Mouse (Mus musculus) heart, embryonic 10.5 days (tissue): ENCODE results near the gene Zswim2. TPM values are rescaled to one million over a fixed set of nuclear protein-coding genes. Genes with fewer than 3 reads are reported as not detected.

Experiments
- DNase-seq: peaks from one replicate; pipeline ENCODE4 v3.0.0-alpha.2; 2017; ENCODE audit warnings: low spot score
- H3K27ac ChIP-seq: fragments of 300-500 bp; sonication (generic); 2 replicates; pipeline ENCODE4 v1.5.1; 2016; ENCODE audit warnings: mild to moderate bottlenecking
- H3K27me3 ChIP-seq: fragments of 300-500 bp; sonication (generic); 2 replicates; pipeline ENCODE4 v1.6.1; 2016; ENCODE audit warnings: mild to moderate bottlenecking; ENCODE audit not compliant: poor library complexity, insufficient read depth, severe bottlenecking
- H3K36me3 ChIP-seq: fragments of 300-500 bp; sonication (generic); 2 replicates; pipeline ENCODE4 v1.6.1; 2016; ENCODE audit warnings: mild to moderate bottlenecking, moderate library complexity
- H3K4me1 ChIP-seq: fragments of 300-500 bp; sonication (generic); 2 replicates; pipeline ENCODE4 v1.6.1; 2016; ENCODE audit warnings: mild to moderate bottlenecking
- H3K4me3 ChIP-seq: fragments of 300-500 bp; sonication (generic); 2 replicates; pipeline ENCODE4 v1.5.1; 2016; ENCODE audit warnings: mild to moderate bottlenecking, moderate library complexity
- H3K9me3 ChIP-seq: fragments of 300-500 bp; sonication (generic); 2 replicates; pipeline ENCODE4 v1.6.1; 2016; ENCODE audit warnings: mild to moderate bottlenecking, moderate library complexity
- WGBS: fragments of 180-500 bp; shearing (Covaris S2); methylation state at CpG from one replicate; pipeline ENCODE4 v1.1.7; 2016; 5-methylcytosine and 5-hydroxymethylcytosine counted together
- polyA plus RNA-seq: library from polyadenylated mRNA; unstranded; fragments of >200 nt; fragmentation: Nextera tagmentation; extraction: Ambion mirVana; gene quantifications from 2 replicates; pipeline ENCODE4 v1.2.1, GENCODE M21; 2016

The Zswim2 gene
- polyA plus RNA-seq, 1 experiment from 2014 or later = not detected

DNA sequence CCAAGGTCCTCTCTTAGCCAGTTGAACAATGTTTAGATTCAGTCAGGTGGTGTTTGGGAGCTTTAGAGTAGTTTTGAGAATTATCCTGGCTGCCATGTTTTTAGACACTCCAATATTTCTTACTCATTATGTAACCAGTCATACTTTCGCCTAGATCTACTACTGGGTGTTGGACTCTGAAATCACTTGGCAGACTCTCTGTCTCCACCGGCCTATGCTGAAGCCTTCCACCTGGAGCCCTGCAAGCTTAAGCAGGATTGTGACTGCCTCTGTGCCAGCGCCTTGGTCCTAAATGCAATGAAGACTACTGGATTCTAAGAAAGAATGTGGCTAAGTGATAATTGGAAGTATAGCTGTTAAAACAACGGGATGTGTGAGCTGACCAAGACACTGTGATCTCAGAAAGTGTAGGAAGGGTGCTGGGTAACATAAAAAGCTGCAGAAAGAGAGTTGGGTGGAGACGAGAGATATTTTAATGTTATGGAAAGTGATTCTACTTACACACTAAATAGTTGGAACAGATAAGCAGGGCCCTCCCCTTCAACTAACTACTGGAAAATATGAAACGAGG is 57.1 kb downstream of the Zswim2 start:
- H3K4me3 ChIP-seq = no peak overlapping the region
- no peak overlapping the region for H3K27ac ChIP-seq
- DNase-seq = no peak
- no peaks in the 10 kb centered on the region for H3K4me1 ChIP-seq
- H3K27me3 ChIP-seq = no peaks in the 10 kb centered on the region
- 75% methylated on average over 6 of the region's 6 CpGs for WGBS
- H3K9me3 ChIP-seq = no peaks in the 10 kb centered on the region
- no peaks in the 10 kb centered on the region for H3K36me3 ChIP-seq

Other genes starting within 250 kb of the Zswim2 start
- gene Itgav, start 216.8 kb downstream of the Zswim2 start, polyA plus RNA-seq = 48.9 and 72.1 TPM in 2 replicates
- gene Fam171b, start 128.6 kb downstream of the Zswim2 start, polyA plus RNA-seq = 2.6 and 4.3 TPM in 2 replicates
- not detected in 2 replicates for gene Gm13698, start 14.5 kb upstream of the Zswim2 start, polyA plus RNA-seq
- not detected in 2 replicates for gene Gm13693, start 20.3 kb upstream of the Zswim2 start, polyA plus RNA-seq
- gene Gm13695, start 26.1 kb upstream of the Zswim2 start, polyA plus RNA-seq = not detected in 2 replicates
- not detected in 2 replicates for gene Gm13696, start 31.9 kb upstream of the Zswim2 start, polyA plus RNA-seq
- not detected in 2 replicates for gene Gm13694, start 37.7 kb upstream of the Zswim2 start, polyA plus RNA-seq
- not detected in 2 replicates for gene Gm13697, start 43.5 kb upstream of the Zswim2 start, polyA plus RNA-seq
- not detected in 2 replicates for gene Gm13691, start 49.3 kb upstream of the Zswim2 start, polyA plus RNA-seq